Mouse (Mus musculus): ENCODE results near the gene Tbx6. TPM values are rescaled to one million over a fixed set of nuclear protein-coding genes. Genes with fewer than 3 reads are reported as not detected.

Tbx6 gene
- polyA plus RNA-seq, 2 experiments = 0.41 to 2.0 TPM

DNA sequence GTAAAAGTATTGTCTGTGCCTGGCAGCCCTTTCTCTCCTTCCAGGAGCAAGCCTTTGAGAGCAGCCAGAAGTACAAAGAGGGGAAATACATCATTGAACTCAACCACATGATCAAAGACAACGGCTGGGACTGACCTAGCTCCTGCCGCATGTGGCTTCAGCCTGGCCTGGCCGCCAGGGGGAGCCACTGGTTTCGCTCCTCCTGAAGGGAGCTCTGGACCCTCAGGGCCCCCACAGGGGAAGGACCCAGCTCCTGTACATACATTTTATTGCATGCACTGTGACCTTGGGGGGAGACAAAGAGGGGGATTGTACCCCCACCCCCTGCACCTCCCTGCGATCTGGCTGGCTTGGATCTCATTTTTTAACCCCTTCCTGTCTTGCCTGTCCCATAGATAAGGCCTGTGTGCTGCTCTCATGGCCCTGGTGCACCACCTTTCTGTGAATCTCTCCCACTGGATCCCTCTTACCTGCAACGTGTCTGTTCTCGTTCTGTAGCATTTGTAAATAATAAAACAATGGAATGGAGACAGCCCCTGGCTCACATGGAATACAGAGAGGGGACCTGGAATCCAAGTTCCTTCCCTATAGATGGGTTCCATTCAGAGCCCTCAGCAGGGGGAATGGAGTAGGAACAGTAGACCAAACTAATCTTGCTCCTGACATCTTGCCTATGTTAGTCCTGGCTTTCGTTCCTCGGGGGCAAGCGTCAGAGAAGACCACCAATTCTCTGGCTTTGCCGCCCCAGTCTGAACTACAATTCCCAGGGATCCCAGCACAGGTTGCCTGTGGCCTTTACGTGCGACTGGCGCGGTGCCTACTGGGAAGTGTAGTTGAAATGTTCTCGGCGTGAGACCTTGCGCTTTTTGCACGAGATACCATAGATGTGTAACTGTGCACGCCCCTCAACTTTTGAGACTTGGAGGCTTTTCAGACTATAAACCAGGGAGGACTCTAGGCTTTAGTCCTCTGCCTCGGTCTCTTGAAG lies 1.0 kb upstream of the Tbx6 start:
- Histone ChIP-seq H3K4me2 (replicated peaks; ENCODE audit: low read depth, low read length, severe bottlenecking) (peak overlapping the region; percentile 94), H3K36me3 (ENCODE audit: control insufficient read depth, insufficient read depth, low read length) (peaks cover 23% of the 10 kb centered on the region), H3K9ac (ENCODE audit: low read depth, low read length, severe bottlenecking) (peak overlapping the region; percentile 59), H3K27me3 (ENCODE audit: control insufficient read depth, insufficient read depth, low read length) (no peaks in the 10 kb centered on the region), H3K9me3 (ENCODE audit: control insufficient read depth, low read length) (no peaks in the 10 kb centered on the region), H3K4me3 (replicated peaks; ENCODE audit: low read length) (peak overlapping the region; percentile 45), H3K4me1 (ENCODE audit: control insufficient read depth, insufficient read depth, low read length) (peaks cover 39% of the 10 kb centered on the region), H3K27ac (replicated peaks; ENCODE audit: low read depth, low read length) (peak overlapping the region; percentile 55)
- DNase-seq (ENCODE audit: low spot score) = peak; percentile 91
- ATAC-seq (ENCODE audit: low FRiP score, low read depth) = peak; percentile 66
- WGBS = under 1% methylated on average over 21 of the region's 21 CpGs
- no peak for TF ChIP-seq POLR2A (IDR thresholded peaks at IDR 0.05; ENCODE audit: borderline replicate concordance, extremely low read depth, insufficient read depth, insufficient read length)

DNA sequence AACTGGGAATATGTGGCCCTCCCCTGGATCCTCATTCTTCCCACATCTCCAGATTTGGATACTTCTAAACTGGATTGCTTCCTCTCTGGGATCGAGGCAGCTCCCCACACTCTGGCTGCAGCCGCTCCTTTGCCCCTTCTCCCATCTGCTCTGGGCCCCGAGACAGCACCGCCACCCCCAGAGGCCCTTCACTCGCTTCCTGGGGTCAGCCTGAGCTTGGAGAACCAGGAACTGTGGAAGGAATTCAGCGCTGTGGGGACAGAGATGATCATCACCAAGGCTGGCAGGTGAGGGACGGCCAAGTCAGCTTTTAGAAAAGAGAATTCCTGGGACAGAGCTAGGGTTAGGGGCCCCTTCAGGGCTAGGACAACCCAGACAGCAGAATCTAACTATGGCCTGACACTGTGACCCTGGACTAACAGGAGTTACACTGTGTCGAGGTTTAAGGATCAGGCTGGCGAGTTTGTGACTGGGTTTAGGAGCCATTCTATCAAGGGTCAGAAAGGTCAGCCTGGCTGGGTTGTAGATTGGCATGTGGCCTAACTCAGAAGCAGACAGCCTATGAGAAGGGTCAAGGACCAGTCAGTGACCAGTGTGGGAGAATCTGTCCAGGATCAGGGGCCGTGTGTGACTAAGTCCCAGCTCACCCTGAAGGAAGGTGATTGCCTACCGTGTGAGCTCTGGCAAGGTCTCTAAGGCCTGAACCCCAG lies 533 bp downstream of the Tbx6 start:
- Histone ChIP-seq H3K27ac (replicated peaks; ENCODE audit: low read depth, low read length) (no peak overlapping the region), H3K4me2 (replicated peaks; ENCODE audit: low read depth, low read length, severe bottlenecking) (peak overlapping the region; percentile 94), H3K4me3 (replicated peaks; ENCODE audit: low read length) (0 out of 2 replicates have a peak overlapping the region, but pooled peaks have one; percentile 45), H3K9me3 (ENCODE audit: control insufficient read depth, low read length) (no peaks in the 10 kb centered on the region), H3K36me3 (ENCODE audit: control insufficient read depth, insufficient read depth, low read length) (peaks cover 38% of the 10 kb centered on the region), H3K9ac (ENCODE audit: low read depth, low read length, severe bottlenecking) (peak overlapping the region; percentile 59), H3K27me3 (ENCODE audit: control insufficient read depth, insufficient read depth, low read length) (no peaks in the 10 kb centered on the region), H3K4me1 (ENCODE audit: control insufficient read depth, insufficient read depth, low read length) (peaks cover 28% of the 10 kb centered on the region)
- DNase-seq (ENCODE audit: low spot score) = no peak
- 26% methylated on average over 11 of the region's 11 CpGs for WGBS
- ATAC-seq (ENCODE audit: low FRiP score, low read depth) = no peak
- no peak for TF ChIP-seq POLR2A (IDR thresholded peaks at IDR 0.05; ENCODE audit: borderline replicate concordance, extremely low read depth, insufficient read depth, insufficient read length)

GRCm38 (mm10) chr7:126782693-126783092 lies 1.4 kb downstream of the Tbx6 start:
- 75% methylated on average over 13 of the region's 13 CpGs for WGBS
- Histone ChIP-seq H3K4me2 (replicated peaks; ENCODE audit: low read depth, low read length, severe bottlenecking) (no peak overlapping the region), H3K27me3 (ENCODE audit: control insufficient read depth, insufficient read depth, low read length) (no peaks in the 10 kb centered on the region), H3K9me3 (ENCODE audit: control insufficient read depth, low read length) (no peaks in the 10 kb centered on the region), H3K4me3 (replicated peaks; ENCODE audit: low read length) (no peak overlapping the region), H3K9ac (ENCODE audit: low read depth, low read length, severe bottlenecking) (no peak overlapping the region), H3K4me1 (ENCODE audit: control insufficient read depth, insufficient read depth, low read length) (peaks cover 21% of the 10 kb centered on the region), H3K36me3 (ENCODE audit: control insufficient read depth, insufficient read depth, low read length) (peaks cover 47% of the 10 kb centered on the region), H3K27ac (replicated peaks; ENCODE audit: low read depth, low read length) (no peak overlapping the region)
- no peak for TF ChIP-seq POLR2A (IDR thresholded peaks at IDR 0.05; ENCODE audit: borderline replicate concordance, extremely low read depth, insufficient read depth, insufficient read length)
- ATAC-seq (ENCODE audit: low FRiP score, low read depth) (no peak), DNase-seq (ENCODE audit: low spot score) (no peak)

- ATAC-seq (ENCODE audit: low FRiP score, low read depth) (no peak), DNase-seq (ENCODE audit: low spot score) (no peak)
- no peaks in the 10 kb centered on the region for H3K27me3 ChIP-seq (ENCODE audit: control insufficient read depth, insufficient read depth, low read length)
- H3K4me2 ChIP-seq (replicated peaks; ENCODE audit: low read depth, low read length, severe bottlenecking) = no peak overlapping the region
- no peak overlapping the region for H3K27ac ChIP-seq (replicated peaks; ENCODE audit: low read depth, low read length)
- H3K4me1 ChIP-seq (ENCODE audit: control insufficient read depth, insufficient read depth, low read length) = peaks cover 19% of the 10 kb centered on the region
- no peak overlapping the region for H3K9ac ChIP-seq (ENCODE audit: low read depth, low read length, severe bottlenecking)
- TF ChIP-seq POLR2A (IDR thresholded peaks at IDR 0.05; ENCODE audit: borderline replicate concordance, extremely low read depth, insufficient read depth, insufficient read length) = no peak
- H3K36me3 ChIP-seq (ENCODE audit: control insufficient read depth, insufficient read depth, low read length) = peaks cover 57% of the 10 kb centered on the region
- WGBS = 74% methylated on average over 7 of the region's 7 CpGs
- H3K4me3 ChIP-seq (replicated peaks; ENCODE audit: low read length) = no peak overlapping the region
- H3K9me3 ChIP-seq (ENCODE audit: control insufficient read depth, low read length) = no peaks in the 10 kb centered on the region
Observed at GRCm38 (mm10) chr7:126784469-126784868, 3.2 kb downstream of the Tbx6 start.

GRCm38 (mm10) chr7:126785056-126785455 lies 3.8 kb downstream of the Tbx6 start:
- no peak overlapping the region for H3K4me3 ChIP-seq (replicated peaks; ENCODE audit: low read length)
- H3K27me3 ChIP-seq (ENCODE audit: control insufficient read depth, insufficient read depth, low read length) = no peaks in the 10 kb centered on the region
- H3K36me3 ChIP-seq (ENCODE audit: control insufficient read depth, insufficient read depth, low read length) = peaks cover 63% of the 10 kb centered on the region
- no peak overlapping the region for H3K4me2 ChIP-seq (replicated peaks; ENCODE audit: low read depth, low read length, severe bottlenecking)
- no peak overlapping the region for H3K27ac ChIP-seq (replicated peaks; ENCODE audit: low read depth, low read length)
- no peak overlapping the region for H3K9ac ChIP-seq (ENCODE audit: low read depth, low read length, severe bottlenecking)
- no peaks in the 10 kb centered on the region for H3K9me3 ChIP-seq (ENCODE audit: control insufficient read depth, low read length)
- TF ChIP-seq POLR2A (IDR thresholded peaks at IDR 0.05; ENCODE audit: borderline replicate concordance, extremely low read depth, insufficient read depth, insufficient read length) = no peak
- ATAC-seq (ENCODE audit: low FRiP score, low read depth) (no peak), DNase-seq (ENCODE audit: low spot score) (no peak)
- H3K4me1 ChIP-seq (ENCODE audit: control insufficient read depth, insufficient read depth, low read length) = peaks cover 14% of the 10 kb centered on the region
- 53% methylated on average over 4 of the region's 4 CpGs for WGBS
